Mouse (Mus musculus) spleen, adult 2 months (tissue): Measurements from ENCODE around the gene Angel1.

Experiments
- CTCF ChIP-seq: fragments of 200-500 bp; IDR thresholded peaks from 2 replicates; pipeline ENCODE4 v1.5.1; 2011; ENCODE audit warnings: mild to moderate bottlenecking, inconsistent platforms; ENCODE audit not compliant: insufficient read depth, insufficient read length, insufficient replicate concordance; ENCODE audit errors: extremely low read depth
- POLR2A ChIP-seq: fragments of 200-500 bp; IDR thresholded peaks from 2 replicates; pipeline ENCODE4 v1.6.1; 2011; ENCODE audit warnings: low read depth, low read length, inconsistent platforms

- TF ChIP-seq POLR2A (no peak), CTCF (no peak)
These were observed 44.6 kb downstream of the Angel1 start for GRCm38 (mm10) chr12:86681626-86682025.
